Mouse (Mus musculus) lung, adult 2 months (tissue): ENCODE results near the gene En1. TPM values are rescaled to one million over a fixed set of nuclear protein-coding genes. Genes with fewer than 3 reads are reported as not detected.

Experiments used
- DNase-seq: peaks from one replicate; pipeline ENCODE4 v3.0.0; 2022
- H3K4me1 ChIP-seq: fragments of 200-500 bp; 2 replicates; pipeline ENCODE4 v1.6.1; 2011; ENCODE audit warnings: low read length; ENCODE audit not compliant: control insufficient read depth, insufficient read depth
- H3K4me3 ChIP-seq: fragments of 200-500 bp; replicated peaks from 2 replicates; pipeline ENCODE3; 2011; ENCODE audit warnings: low read depth, mild to moderate bottlenecking, control low read depth, low read length; ENCODE audit errors: extremely low read depth
- CTCF ChIP-seq: fragments of 200-500 bp; IDR thresholded peaks from 2 replicates; pipeline ENCODE4 v1.5.1; 2011; ENCODE audit warnings: mild to moderate bottlenecking, low read length, control low read depth; ENCODE audit not compliant: insufficient read depth
- POLR2A ChIP-seq: fragments of 200-500 bp; IDR thresholded peaks from 2 replicates; pipeline ENCODE4 v1.6.1; 2011; ENCODE audit warnings: low read depth, mild to moderate bottlenecking, control low read depth, low read length, borderline replicate concordance; ENCODE audit errors: extremely low read depth
- WGBS: fragments of 180-500 bp; shearing (Covaris S2); methylation state at CpG from one replicate; pipeline ENCODE4 v1.1.7; 2018; 5-methylcytosine and 5-hydroxymethylcytosine counted together
- polyA plus RNA-seq: library from polyadenylated mRNA; depleted of rRNA; stranded (reverse); fragments of >200 nt; gene quantifications from 2 replicates; pipeline ENCODE4 v1.2.3, GENCODE M21; 2012

Gene En1
- polyA plus RNA-seq, 1 experiment = not detected

DNA sequence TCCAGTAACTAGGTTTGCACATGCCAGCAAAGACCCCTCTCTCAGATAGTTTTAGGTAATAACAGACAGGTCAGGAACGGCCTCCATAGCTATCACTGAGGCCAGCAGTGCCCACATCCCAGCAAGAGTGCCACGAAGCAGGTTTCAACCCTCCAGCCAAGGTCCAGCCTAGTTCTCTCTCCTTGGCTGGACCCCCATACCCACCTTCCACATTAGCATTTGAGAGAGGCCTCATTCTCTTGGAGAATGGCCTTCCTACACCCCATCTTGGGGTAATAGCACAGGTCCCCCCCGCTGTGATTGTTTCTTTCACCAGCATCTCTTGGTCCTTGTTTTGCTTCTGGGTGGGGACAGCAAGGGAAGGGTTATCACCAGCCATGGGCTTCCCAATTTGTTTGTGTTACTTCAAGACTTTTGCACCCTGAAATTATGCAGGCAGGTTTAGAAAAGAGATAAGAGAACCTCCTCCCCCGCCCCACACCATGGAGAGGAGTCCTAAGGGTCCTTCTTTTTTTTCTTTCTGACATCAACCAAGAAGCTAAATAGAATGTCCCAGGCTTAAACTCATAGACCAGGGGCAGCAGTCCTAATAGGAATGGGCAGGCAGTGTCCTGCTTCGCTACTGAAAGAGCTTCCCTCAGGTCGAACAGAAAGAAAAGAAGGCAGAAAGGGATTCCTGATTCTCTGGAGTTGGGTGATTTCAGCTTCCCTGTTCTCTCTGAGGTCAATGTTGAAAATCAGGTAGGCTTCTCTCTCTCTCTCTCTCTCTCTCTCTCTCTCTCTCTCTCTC, 3.5 kb downstream of the En1 start:
- no peak for TF ChIP-seq POLR2A
- no peak for TF ChIP-seq CTCF
- WGBS = 17% methylated on average over 6 of the region's 6 CpGs
- no peaks in the 10 kb centered on the region for H3K4me1 ChIP-seq
- H3K4me3 ChIP-seq = no peak overlapping the region
- no peak for DNase-seq

DNA sequence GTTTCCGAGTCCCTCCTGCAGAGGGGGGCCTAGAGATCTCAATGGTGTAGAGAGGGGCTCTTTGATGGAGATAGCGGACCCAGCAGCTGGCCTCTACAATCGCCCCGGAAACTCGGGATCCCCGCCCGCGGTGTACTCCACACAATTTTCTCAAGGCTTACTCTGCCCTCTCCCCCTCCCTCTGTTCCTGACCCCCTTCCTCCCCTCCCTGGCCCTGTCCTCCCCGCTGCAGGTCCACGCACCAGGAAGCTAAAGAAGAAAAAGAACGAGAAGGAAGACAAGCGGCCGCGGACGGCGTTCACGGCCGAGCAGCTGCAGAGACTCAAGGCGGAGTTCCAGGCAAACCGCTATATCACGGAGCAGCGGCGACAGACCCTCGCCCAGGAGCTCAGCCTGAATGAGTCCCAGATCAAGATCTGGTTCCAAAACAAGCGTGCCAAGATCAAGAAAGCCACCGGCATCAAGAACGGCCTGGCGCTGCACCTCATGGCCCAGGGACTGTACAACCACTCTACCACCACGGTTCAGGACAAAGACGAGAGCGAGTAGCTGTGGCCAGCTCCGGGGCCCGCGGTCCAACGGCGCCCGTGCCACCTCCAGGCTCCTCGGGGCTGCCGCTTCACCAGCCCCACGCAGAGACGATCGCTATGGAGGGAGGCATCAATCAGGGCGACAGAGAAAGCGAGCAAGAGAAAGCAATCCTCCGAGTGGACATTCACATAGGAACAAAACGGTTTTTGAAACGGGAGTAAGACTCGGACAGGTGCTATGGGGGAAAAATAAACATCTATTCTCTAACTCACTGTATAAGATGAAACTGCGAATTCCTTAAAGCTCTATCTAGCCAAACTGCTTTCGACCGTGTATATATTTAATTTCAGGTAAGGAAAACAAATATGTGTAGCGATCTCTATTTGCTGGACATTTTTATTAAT, 4.7 kb downstream of the En1 start:
- no peaks in the 10 kb centered on the region for H3K4me1 ChIP-seq
- H3K4me3 ChIP-seq = no peak overlapping the region
- no peak for TF ChIP-seq POLR2A
- TF ChIP-seq CTCF = no peak
- DNase-seq = no peak
- WGBS = 4% methylated on average over 52 of the region's 52 CpGs

DNA sequence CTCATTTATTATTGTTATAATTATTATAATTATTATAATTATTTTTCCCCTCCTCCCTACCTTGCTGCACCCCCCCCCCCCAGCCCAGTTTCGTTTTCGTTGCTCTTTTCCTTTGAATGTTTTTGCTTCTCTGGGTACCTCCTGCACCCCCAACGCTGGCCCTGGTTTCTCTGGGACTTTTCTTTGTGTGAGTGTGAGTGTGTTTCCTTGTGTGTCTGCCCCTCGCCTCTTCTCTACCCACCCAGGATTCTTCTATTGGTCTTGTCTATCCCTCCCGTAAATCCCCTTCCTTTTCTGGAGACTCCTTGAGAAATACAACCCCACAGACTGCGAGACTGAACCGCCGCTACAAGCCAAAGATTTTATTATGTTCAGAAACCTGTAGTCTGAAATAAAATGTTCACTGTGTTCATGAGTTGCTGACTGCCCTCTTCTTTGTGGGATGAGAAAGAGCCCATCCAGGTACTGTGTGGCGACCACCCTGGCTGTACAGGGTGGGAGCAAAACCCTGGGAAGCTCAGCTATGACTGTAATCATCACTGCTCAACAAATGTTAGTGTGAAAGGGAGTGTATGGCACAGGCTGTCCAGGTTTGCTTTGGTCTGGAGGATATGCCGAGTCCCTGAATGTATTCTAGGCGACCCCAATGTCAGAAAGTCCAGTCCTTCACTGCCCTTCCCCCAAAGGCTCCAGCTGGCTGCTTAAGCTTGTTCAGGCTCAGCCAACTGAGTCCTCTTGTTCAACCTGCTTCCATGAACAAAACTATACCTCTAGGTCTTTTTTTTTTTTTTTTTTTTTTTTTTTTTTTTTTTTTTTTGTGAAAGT, 5.6 kb downstream of the En1 start:
- TF ChIP-seq POLR2A (no peak), CTCF (no peak)
- no peak for DNase-seq
- no peak overlapping the region for H3K4me3 ChIP-seq
- 17% methylated on average over 11 of the region's 11 CpGs for WGBS
- no peaks in the 10 kb centered on the region for H3K4me1 ChIP-seq

DNA sequence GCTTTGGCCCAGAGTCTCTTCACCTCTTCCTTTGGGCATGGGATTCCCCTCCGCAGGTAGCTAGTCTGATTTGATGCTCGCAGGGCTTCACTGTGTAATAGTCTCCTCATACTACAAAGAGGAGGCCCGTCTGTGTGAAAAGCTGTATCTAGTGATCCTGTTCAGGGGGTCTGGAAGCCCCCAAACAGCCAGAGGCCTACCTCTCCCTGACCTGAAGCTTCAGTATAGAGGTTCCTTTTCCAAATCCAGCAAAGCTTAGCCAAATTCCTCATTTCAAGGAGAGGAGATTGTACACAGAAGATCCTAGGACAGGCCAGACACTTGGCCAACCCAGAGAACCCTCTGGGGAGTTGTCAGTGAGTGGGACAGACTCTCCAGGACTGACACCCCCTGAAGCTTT, 6.2 kb downstream of the En1 start:
- TF ChIP-seq CTCF (no peak), POLR2A (no peak)

DNA sequence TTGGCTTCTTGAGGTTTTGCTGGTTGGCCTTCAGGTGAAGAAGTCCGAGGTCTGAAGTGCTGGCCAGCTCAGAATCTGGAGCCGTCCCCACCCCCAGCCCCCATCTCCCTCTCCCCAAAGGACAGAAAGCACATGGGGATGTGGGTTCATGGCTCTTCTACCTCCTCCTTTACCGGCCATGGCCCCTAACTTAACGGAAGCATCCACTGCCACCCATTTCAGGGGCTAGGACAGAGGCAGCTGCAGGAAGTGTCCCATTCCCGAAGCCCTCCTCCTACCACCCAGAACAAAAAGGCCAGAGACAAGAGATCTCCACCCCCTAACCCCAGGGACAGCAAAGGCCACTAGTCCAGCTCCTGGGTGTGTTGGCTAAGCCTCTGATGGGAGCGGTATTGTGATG, 7.4 kb downstream of the En1 start:
- 6% methylated on average over 6 of the region's 6 CpGs for WGBS
- no peak for TF ChIP-seq CTCF
- TF ChIP-seq POLR2A = no peak
- no peak for DNase-seq
- H3K4me3 ChIP-seq = no peak overlapping the region
- H3K4me1 ChIP-seq = no peaks in the 10 kb centered on the region

More for the DNA sequence above, 6.2 kb downstream of the En1 start:
- H3K4me1 ChIP-seq = no peaks in the 10 kb centered on the region
- no peak for DNase-seq
- 46% methylated on average over 3 of the region's 3 CpGs for WGBS
- H3K4me3 ChIP-seq = no peak overlapping the region

DNA sequence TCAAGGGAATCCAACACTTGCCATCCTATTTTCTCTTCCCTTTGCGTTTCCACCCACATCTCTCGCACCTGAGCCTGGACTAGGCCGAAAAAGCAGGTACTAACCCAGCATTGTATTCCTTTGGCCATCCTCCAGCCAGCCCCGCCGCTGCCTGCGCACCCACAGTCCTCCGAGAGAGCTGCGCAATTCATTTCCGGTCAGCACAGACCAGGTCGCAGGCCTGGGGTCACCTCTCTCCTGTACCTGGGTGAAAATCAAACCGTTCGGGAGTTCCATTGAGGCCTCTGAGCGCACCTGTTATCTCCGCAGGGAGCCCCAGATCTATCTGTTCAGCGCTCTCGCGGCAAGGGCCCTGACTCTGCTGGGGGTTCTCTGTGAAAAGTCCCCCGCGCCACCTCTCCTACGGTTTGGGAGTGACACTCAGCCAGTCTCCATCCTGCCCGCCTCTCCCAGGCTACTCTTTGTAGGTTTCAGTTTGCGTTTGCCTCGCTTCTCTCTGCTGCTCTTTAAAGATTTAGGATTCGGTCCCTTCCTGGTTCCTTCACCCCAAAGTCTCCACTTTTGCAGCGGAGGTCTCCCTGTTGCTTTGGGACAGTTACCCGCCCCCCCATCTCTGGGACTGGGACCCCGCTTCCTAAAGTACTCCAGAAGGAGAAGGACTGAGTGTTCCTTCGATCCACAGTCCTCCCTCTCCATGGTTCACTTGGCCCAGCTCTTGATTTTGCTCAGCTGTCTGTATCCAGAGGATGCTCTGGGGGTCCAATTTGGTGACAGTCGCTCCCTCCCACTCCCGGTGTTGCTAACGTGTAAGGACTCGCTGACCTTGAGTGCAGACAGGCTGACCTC, 11.5 kb downstream of the En1 start:
- no peak for DNase-seq
- Histone ChIP-seq H3K4me3 (no peak overlapping the region), H3K4me1 (no peaks in the 10 kb centered on the region)
- 3% methylated on average over 32 of the region's 32 CpGs for WGBS
- TF ChIP-seq POLR2A (no peak), CTCF (no peak)

DNA sequence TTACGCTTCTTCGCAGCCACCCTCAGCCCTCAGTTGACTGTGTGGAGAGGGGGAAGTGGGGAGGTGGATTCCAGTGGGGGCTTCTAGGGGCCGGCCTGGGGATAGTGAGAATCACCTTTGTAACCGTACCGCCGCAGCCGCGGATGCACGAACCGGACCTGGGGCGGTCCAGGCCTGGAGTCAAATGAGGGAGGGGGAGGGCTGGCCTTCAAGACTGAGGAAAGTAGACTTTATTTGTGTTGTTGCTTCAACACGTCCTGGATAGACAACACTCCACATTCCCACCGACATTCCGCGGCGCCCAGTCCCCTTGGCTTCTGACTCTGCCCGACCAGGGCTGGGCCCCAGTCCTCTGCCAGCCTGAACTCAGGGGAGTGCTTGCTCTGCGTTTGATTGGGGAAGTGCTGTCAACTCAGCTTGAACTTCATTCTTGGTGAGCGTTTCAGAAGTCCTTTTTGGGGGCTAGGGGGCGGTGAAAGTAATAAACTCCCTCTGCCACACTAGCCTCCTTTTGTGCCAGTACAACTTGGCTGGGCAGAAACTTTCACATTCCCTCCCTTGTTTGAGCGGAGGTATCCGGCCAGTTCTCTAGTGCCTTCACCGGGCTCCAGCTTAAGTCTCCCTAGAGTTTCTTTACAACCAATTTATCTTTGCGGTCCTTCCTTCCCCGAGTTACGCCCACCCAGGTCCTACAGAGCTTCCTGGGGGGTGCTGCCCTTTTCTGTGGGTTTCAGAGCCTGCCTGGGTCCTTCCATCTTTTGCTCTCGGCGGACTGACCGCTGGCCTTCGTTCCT, 12.3 kb downstream of the En1 start:
- Histone ChIP-seq H3K4me1 (no peaks in the 10 kb centered on the region), H3K4me3 (no peak overlapping the region)
- whole genome bisulfite sequencing = 3% methylated on average over 30 of the region's 30 CpGs
- no peak for DNase-seq
- TF ChIP-seq POLR2A (no peak), CTCF (no peak)

DNA sequence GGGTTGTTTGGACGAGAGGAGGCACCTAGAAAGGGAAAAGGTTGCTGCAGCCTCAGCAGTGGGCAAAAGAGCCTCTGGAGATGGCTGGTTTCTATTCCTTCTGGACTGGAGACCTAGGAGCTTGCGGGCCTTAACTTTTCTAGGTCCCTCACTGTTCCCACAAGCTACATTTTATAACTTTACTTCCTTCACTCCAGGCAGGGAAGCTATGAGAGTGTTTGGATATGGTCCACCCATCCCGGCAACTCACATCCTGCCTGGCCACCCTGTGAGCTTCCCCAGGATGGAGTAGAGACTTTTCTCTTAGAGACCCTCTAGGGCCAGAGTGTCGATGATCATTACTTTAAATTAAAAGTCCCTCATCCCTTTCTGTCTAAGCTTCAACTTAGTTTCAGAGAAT, 13.3 kb downstream of the En1 start:
- H3K4me1 ChIP-seq = no peaks in the 10 kb centered on the region
- H3K4me3 ChIP-seq = no peak overlapping the region
- 9% methylated on average over 4 of the region's 4 CpGs for WGBS
- no peak for TF ChIP-seq POLR2A
- TF ChIP-seq CTCF = no peak
- DNase-seq = no peak
